Mouse (Mus musculus) right cerebral cortex, postnatal 10 days (tissue): ENCODE results near the gene Gm42372.

Experiments
- DNase-seq, 2 experiments: peaks; one replicate each; pipeline ENCODE4 v3.0.0; 2021; ENCODE audit warnings: low spot score in 2 of 2

Gm42372 gene

GRCm38 (mm10) chr7:17030239-17030638, 47.4 kb downstream of the Gm42372 start:
- no peak for DNase-seq
